Mouse (Mus musculus): ENCODE measurements at regions not wholly inside any gene's neighbourhood (a gene's known extent, or its start where the extent isn't known, plus 50 kb on each side); places are given as distances from the start of the nearest gene placed in this dataset.
A peak's percentile ranks its signal among the peaks of the same experiment; 100 is the strongest.

DNA sequence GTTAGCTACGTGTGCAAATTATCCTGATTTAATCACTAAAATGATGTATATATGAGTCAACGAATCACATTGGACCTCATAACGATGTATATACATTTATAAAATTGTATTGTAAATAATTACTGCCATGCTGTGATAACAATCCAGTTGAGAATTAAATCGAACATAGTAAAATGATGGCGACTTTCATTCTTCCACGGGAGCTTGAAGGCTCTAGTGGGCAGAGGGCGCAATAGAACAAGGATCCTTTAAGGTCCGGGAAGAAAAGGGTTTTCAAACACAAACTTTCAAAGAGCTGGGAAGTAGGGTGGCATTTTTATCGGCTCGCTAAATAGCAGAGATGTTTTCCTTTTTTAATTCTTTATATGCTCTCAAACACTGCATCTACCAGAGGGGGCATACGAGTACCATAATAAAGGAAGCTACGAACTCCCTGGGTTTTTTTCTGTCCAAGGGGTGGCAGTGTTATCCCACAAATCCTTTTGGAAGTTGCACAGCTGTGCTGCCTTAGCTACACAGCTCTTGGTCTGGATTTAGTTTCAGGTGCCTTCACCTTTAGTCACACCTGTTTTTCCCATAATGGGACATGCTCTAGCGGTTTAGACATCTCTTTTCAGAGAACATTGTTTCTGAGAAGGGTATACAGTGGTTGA lies 64.9 kb upstream of the Mroh9 start:
- TF ChIP-seq CTCF (IDR thresholded peaks at IDR 0.05; ENCODE audit: insufficient read depth, low read length): peak; percentile 39; the same call in 1 of the 2 replicates
- TF ChIP-seq POLR2A (IDR thresholded peaks at IDR 0.05; ENCODE audit: borderline replicate concordance, extremely low read depth, low read depth, low read length): no peak

Measured in lung, adult 2 months (tissue).